Mouse (Mus musculus): ENCODE measurements around the gene Cdkn1b.

Gene Cdkn1b

GRCm38 (mm10) chr6:134969498-134969897 is 49.3 kb downstream of the Cdkn1b start:
- no peak for DNase-seq (ENCODE audit: low read depth, low spot score)

- DNase-seq (ENCODE audit: low read depth, low spot score): no peak
Observed at GRCm38 (mm10) chr6:134972096-134972495, 51.9 kb downstream of the Cdkn1b start.

Data from skeletal muscle tissue, adult 2 months (tissue).